Mouse (Mus musculus) CH12.LX (cell line): ENCODE results near the gene Lrrc8c. TPM values are rescaled to one million over a fixed set of nuclear protein-coding genes. Genes with fewer than 3 reads are reported as not detected.

Source experiments
- DNase-seq: peaks from one replicate; pipeline ENCODE4 v3.0.0-alpha.2; 2013; ENCODE audit errors: extremely low read depth
- H3K27ac ChIP-seq: 2 replicates; pipeline ENCODE4 v1.5.1; 2012; ENCODE audit warnings: low read depth, mild to moderate bottlenecking, control low read depth, moderate library complexity; ENCODE audit not compliant: insufficient read depth
- H3K27me3 ChIP-seq: replicated peaks from 2 replicates; pipeline ENCODE3; 2012; ENCODE audit warnings: inconsistent platforms
- H3K36me3 ChIP-seq, 2 experiments: replicated peaks in 1 of 2; 2 replicates each; pipeline versions ENCODE3 to v1.6.1; 2012; ENCODE audit warnings: inconsistent platforms in 1 of 2, low read length in 1 of 2, mild to moderate bottlenecking in 1 of 2, mixed read lengths in 1 of 2, moderate library complexity in 1 of 2; ENCODE audit not compliant: control insufficient read depth in 1 of 2, insufficient read depth in 1 of 2
- H3K4me1 ChIP-seq, 2 experiments: 2 replicates each; pipeline ENCODE4 v1.6.1; 2012; ENCODE audit warnings: inconsistent platforms in 1 of 2, moderate library complexity in 1 of 2; ENCODE audit not compliant: insufficient read depth in 2 of 2, control insufficient read depth in 1 of 2
- H3K4me2 ChIP-seq: 2 replicates; pipeline ENCODE4 v1.6.1; 2012; ENCODE audit warnings: low read depth, mild to moderate bottlenecking, control low read depth; ENCODE audit not compliant: poor library complexity, insufficient read depth, severe bottlenecking
- H3K4me3 ChIP-seq, 3 experiments: fragments of 150-350 bp in 1 of 3; sonication (generic) in 1 of 3; replicated peaks in 1 of 3; 2 replicates each; pipeline versions ENCODE3 to v1.5.1; 2011 to 2012; ENCODE audit warnings: low read depth in 2 of 3, low read length in 2 of 3, mild to moderate bottlenecking in 2 of 3, moderate library complexity in 2 of 3, control low read depth in 1 of 3, improper control_type of control experiment in 1 of 3, inconsistent platforms in 1 of 3, mixed read lengths in 1 of 3; ENCODE audit not compliant: poor library complexity in 1 of 3
- H3K79me2 ChIP-seq: replicated peaks from 2 replicates; pipeline ENCODE4 v1.6.1; 2012; ENCODE audit warnings: mild to moderate bottlenecking, moderate library complexity; ENCODE audit not compliant: control insufficient read depth, poor library complexity, insufficient read depth, severe bottlenecking; ENCODE audit errors: extremely low read depth
- H3K9ac ChIP-seq: 2 replicates; pipeline ENCODE4 v1.6.1; 2012; ENCODE audit warnings: low read depth, mild to moderate bottlenecking, control low read depth, moderate library complexity; ENCODE audit not compliant: insufficient read depth
- H3K9me3 ChIP-seq: replicated peaks from 2 replicates; pipeline ENCODE3; 2012; ENCODE audit warnings: low read length, inconsistent platforms, mixed read lengths
- BHLHE40 ChIP-seq: IDR thresholded peaks from 2 replicates; pipeline ENCODE4 v1.6.1; 2011; ENCODE audit warnings: mild to moderate bottlenecking, low read depth, low read length, improper control_type of control experiment
- CHD1 ChIP-seq: IDR thresholded peaks from 2 replicates; pipeline ENCODE4 v1.6.1; 2012; ENCODE audit warnings: low read depth, low read length, improper control_type of control experiment, inconsistent platforms
- CHD2 ChIP-seq: IDR thresholded peaks from 2 replicates; pipeline ENCODE4 v1.6.1; 2011; ENCODE audit warnings: low read length, improper control_type of control experiment
- CTCF ChIP-seq, 2 experiments: IDR thresholded peaks in 1 of 2; conservative IDR thresholded peaks in 1 of 2; 2 replicates each; pipeline ENCODE4 v1.5.1; 2011 to 2012; ENCODE audit warnings: low read depth in 2 of 2, low read length in 2 of 2, improper control_type of control experiment in 1 of 2, inconsistent platforms in 1 of 2, mild to moderate bottlenecking in 1 of 2, moderate library complexity in 1 of 2
- ELF1 ChIP-seq: IDR thresholded peaks from 2 replicates; pipeline ENCODE4 v1.6.1; 2014; ENCODE audit warnings: low read depth, mild to moderate bottlenecking, inconsistent platforms, low read length, improper control_type of control experiment
- EP300 ChIP-seq: IDR thresholded peaks from 2 replicates; pipeline ENCODE4 v1.6.1; 2011; ENCODE audit warnings: low read length, improper control_type of control experiment
- ETS1 ChIP-seq: conservative IDR thresholded peaks from 2 replicates; pipeline ENCODE4 v1.6.1; 2012; ENCODE audit warnings: low read depth, mild to moderate bottlenecking, inconsistent platforms, low read length, improper control_type of control experiment, moderate library complexity
- GABPA ChIP-seq: IDR thresholded peaks from 2 replicates; pipeline ENCODE4 v1.6.1; 2012; ENCODE audit warnings: low read depth, low read length, improper control_type of control experiment, inconsistent platforms; ENCODE audit not compliant: insufficient replicate concordance
- HCFC1 ChIP-seq: IDR thresholded peaks from 2 replicates; pipeline ENCODE4 v1.6.1; 2012; ENCODE audit warnings: low read depth, mild to moderate bottlenecking, inconsistent platforms, low read length, improper control_type of control experiment
- IRF4 ChIP-seq: IDR thresholded peaks from 2 replicates; pipeline ENCODE4 v1.6.1; 2014; ENCODE audit warnings: low read depth, mild to moderate bottlenecking, inconsistent platforms, low read length, improper control_type of control experiment
- JUND ChIP-seq: conservative IDR thresholded peaks from 2 replicates; pipeline ENCODE4 v1.6.1; 2011; ENCODE audit warnings: low read depth, low read length, improper control_type of control experiment
- KAT2A ChIP-seq: IDR thresholded peaks from 2 replicates; pipeline ENCODE4 v1.6.1; 2012; ENCODE audit warnings: low read length, improper control_type of control experiment, inconsistent platforms; ENCODE audit not compliant: insufficient replicate concordance
- MAFK ChIP-seq: IDR thresholded peaks from 2 replicates; pipeline ENCODE4 v1.6.1; 2011; ENCODE audit warnings: low read length, improper control_type of control experiment; ENCODE audit not compliant: insufficient replicate concordance
- MAX ChIP-seq: IDR thresholded peaks from 2 replicates; pipeline ENCODE4 v1.6.1; 2011; ENCODE audit warnings: low read length, improper control_type of control experiment
- MAZ ChIP-seq: IDR thresholded peaks from 2 replicates; pipeline ENCODE4 v1.6.1; 2012; ENCODE audit warnings: low read depth, mild to moderate bottlenecking, inconsistent platforms, low read length, improper control_type of control experiment, moderate library complexity
- MEF2A ChIP-seq: IDR thresholded peaks from 2 replicates; pipeline ENCODE4 v1.6.1; 2014; ENCODE audit warnings: low read depth, mild to moderate bottlenecking, inconsistent platforms, low read length, improper control_type of control experiment, borderline replicate concordance
- MXI1 ChIP-seq: IDR thresholded peaks from 2 replicates; pipeline ENCODE4 v1.6.1; 2011; ENCODE audit warnings: mild to moderate bottlenecking, low read depth, low read length, improper control_type of control experiment
- NELFE ChIP-seq: IDR thresholded peaks from 2 replicates; pipeline ENCODE4 v1.6.1; 2011; ENCODE audit warnings: low read depth, low read length, improper control_type of control experiment
- NRF1 ChIP-seq: IDR thresholded peaks from 2 replicates; pipeline ENCODE4 v1.6.1; 2014; ENCODE audit warnings: low read depth, mild to moderate bottlenecking, inconsistent platforms, low read length, improper control_type of control experiment, moderate library complexity
- POLR2A ChIP-seq: IDR thresholded peaks from 2 replicates; pipeline ENCODE4 v1.6.1; 2011; ENCODE audit warnings: low read depth, mild to moderate bottlenecking, improper control_type of control experiment, low read length
- POLR2AphosphoS2 ChIP-seq: IDR thresholded peaks from 2 replicates; pipeline ENCODE4 v1.6.1; 2011; ENCODE audit warnings: low read depth, low read length, improper control_type of control experiment
- RAD21 ChIP-seq: IDR thresholded peaks from 2 replicates; pipeline ENCODE4 v1.6.1; 2011; ENCODE audit warnings: low read depth, mild to moderate bottlenecking, low read length, improper control_type of control experiment, moderate library complexity
- RCOR1 ChIP-seq: conservative IDR thresholded peaks from 2 replicates; pipeline ENCODE4 v1.6.1; 2012; ENCODE audit warnings: low read depth, mild to moderate bottlenecking, inconsistent platforms, low read length, improper control_type of control experiment
- SIN3A ChIP-seq: IDR thresholded peaks from 2 replicates; pipeline ENCODE4 v1.6.1; 2012; ENCODE audit warnings: low read length, improper control_type of control experiment, inconsistent platforms
- TBP ChIP-seq: conservative IDR thresholded peaks from 2 replicates; pipeline ENCODE4 v1.6.1; 2011; ENCODE audit warnings: low read depth, low read length, improper control_type of control experiment
- TCF12 ChIP-seq: IDR thresholded peaks from 2 replicates; pipeline ENCODE4 v1.6.1; 2014; ENCODE audit warnings: low read depth, mild to moderate bottlenecking, inconsistent platforms, low read length, improper control_type of control experiment
- UBTF ChIP-seq: IDR thresholded peaks from 2 replicates; pipeline ENCODE4 v1.6.1; 2012; ENCODE audit warnings: low read depth, mild to moderate bottlenecking, inconsistent platforms, low read length, improper control_type of control experiment, moderate library complexity
- ZC3H11A ChIP-seq: IDR thresholded peaks from 2 replicates; pipeline ENCODE4 v1.6.1; 2012; ENCODE audit warnings: low read depth, mild to moderate bottlenecking, inconsistent platforms, low read length, improper control_type of control experiment
- ZKSCAN1 ChIP-seq: IDR thresholded peaks from 2 replicates; pipeline ENCODE4 v1.6.1; 2012; ENCODE audit warnings: low read depth, inconsistent platforms, low read length, improper control_type of control experiment, borderline replicate concordance
- ZMIZ1 ChIP-seq: IDR thresholded peaks from 2 replicates; pipeline ENCODE4 v1.6.1; 2012; ENCODE audit warnings: low read depth, mild to moderate bottlenecking, inconsistent platforms, low read length, improper control_type of control experiment
- ZNF384 ChIP-seq: IDR thresholded peaks from 2 replicates; pipeline ENCODE4 v1.6.1; 2012; ENCODE audit warnings: low read depth, low read length, improper control_type of control experiment, inconsistent platforms
- dilution Hi-C: fragments of 300-500 bp; cut with MboI; formaldehyde crosslinking; loops from 2 replicates; pipeline ENCODE4 v1.14.3; 2020; ENCODE audit warnings: low sequenced_read_pairs; ENCODE audit not compliant: extremely low pct_unique_long_range_greater_than_20kb, extremely low pct_ligation_motif_present
- in situ Hi-C: fragments of 300-500 bp; cut with MboI; formaldehyde crosslinking; loops from 3 replicates; pipeline ENCODE4 v1.14.3; 2019; ENCODE audit warnings: low sequenced_read_pairs, low pct_ligation_motif_present, low pct_unique_long_range_greater_than_20kb, mixed read lengths
- polyA plus RNA-seq: library from polyadenylated mRNA; unstranded; fragments of >175 nt; gene quantifications from 2 replicates; pipeline ENCODE4 v1.2.1, GENCODE M21; 2012; ENCODE audit warnings: low read depth; ENCODE audit not compliant: insufficient read length
- total RNA-seq, 2 experiments: library from RNA; depleted of rRNA; stranded (reverse); fragments of 300-350 nt in 1 of 2; fragments of >200 nt in 1 of 2; gene quantifications; 2 replicates each; pipeline ENCODE4 v1.2.3; 2012 to 2014

Gene Lrrc8c
- total and polyA plus RNA-seq, 3 experiments, result 3.3 to 10.3 (median 5.9) TPM

DNA sequence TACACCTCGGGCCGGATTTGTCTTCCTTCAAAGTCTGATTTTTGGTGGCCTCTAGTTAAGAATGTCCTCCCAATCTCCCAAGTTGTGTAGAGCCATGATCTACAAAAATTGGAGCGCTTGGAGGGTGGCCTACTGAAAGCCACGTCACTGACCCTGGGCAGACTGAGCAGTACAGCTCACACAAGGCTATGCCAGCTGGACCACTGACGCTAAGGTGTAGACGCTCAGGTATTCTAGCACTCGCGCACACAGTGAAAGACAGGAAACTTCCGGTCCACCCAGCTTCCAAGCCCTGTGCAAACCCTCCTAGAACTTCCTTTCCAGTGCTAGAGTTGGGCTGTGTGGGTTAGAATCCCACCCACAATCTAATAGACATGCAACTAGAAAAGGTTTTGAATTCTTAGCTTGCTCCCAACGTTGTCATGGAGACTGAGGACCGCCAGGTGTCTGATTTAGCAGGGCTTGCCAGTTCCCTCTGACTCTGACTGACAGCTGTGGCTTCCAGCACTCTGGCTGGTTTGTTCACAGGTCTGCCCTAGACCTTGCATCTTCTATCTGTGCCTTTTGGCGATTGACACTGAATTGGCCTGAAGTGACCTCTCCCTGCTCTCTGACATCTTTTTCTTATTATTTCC, 136.0 kb downstream of the Lrrc8c start:
- H3K36me3 ChIP-seq, result peaks cover 6 to 46% of the 10 kb centered on the region in 2 experiments
- no peak for DNase-seq
- TF ChIP-seq IRF4, result no peak
- TF ChIP-seq EP300, result no peak
- no peak for TF ChIP-seq KAT2A
- TF ChIP-seq ZKSCAN1, result no peak
- no peak for TF ChIP-seq MEF2A
- no peak for TF ChIP-seq CHD2
- no peak for TF ChIP-seq RCOR1
- no peak for TF ChIP-seq ZNF384
- no peak for TF ChIP-seq MAX
- TF ChIP-seq MAFK, result no peak
- no peak for TF ChIP-seq ZMIZ1
- no peak overlapping the region for H3K27ac ChIP-seq
- no peaks in the 10 kb centered on the region for H3K9me3 ChIP-seq
- peaks cover 6 to 36% of the 10 kb centered on the region in 2 experiments for H3K4me1 ChIP-seq
- H3K4me3 ChIP-seq, result no peak overlapping the region
- H3K4me2 ChIP-seq, result no peak overlapping the region
- no peaks in the 10 kb centered on the region for H3K27me3 ChIP-seq
- H3K9ac ChIP-seq, result no peak overlapping the region
- in situ Hi-C loops (no loop called here), dilution Hi-C loops (no loop called here)
- H3K79me2 ChIP-seq, result no peaks in the 10 kb centered on the region

DNA sequence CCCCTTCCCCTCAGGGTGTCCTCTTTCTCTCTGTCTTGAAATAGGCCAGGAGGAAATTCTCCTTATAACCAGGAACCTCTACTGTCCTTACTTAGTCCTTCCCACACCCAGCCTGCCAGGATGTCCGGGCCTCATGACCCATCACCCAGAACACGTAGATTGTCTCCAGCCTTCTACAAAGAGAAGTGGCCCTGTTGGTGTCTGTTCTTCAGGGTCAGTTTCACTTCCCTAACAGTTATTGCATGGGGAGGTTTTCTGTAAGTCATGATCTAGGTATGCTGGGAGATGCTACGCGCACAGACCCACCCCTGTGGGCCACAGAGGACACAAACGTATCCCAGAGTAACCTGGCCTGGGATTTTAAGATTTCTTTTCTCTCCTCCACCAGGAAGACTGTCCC, 142.7 kb downstream of the Lrrc8c start:
- peak; percentile 81 for DNase-seq
- dilution Hi-C loops, result no loop called here
- Histone ChIP-seq H3K27me3 (no peaks in the 10 kb centered on the region), H3K9ac (no peak overlapping the region), H3K4me3 (peak overlapping the region in 1 of 3 experiments; percentile 17), H3K4me1 (peaks cover 5 to 30% of the 10 kb centered on the region in 2 experiments; a peak in 3 of 4 replicates), H3K9me3 (no peaks in the 10 kb centered on the region), H3K36me3 (peaks cover 6 to 31% of the 10 kb centered on the region in 2 experiments), H3K4me2 (peak overlapping the region; percentile 72), H3K27ac (peak overlapping the region; percentile 22; the same call in 1 of the 2 replicates), H3K79me2 (no peaks in the 10 kb centered on the region)
- in situ Hi-C loops, result no loop called here
- TF ChIP-seq UBTF, result no peak
- no peak for TF ChIP-seq ZKSCAN1
- no peak for TF ChIP-seq HCFC1
- TF ChIP-seq GABPA, result no peak
- TF ChIP-seq POLR2AphosphoS2, result no peak
- peak; percentile 54; the same call in 1 of the 2 replicates for TF ChIP-seq ELF1
- TF ChIP-seq SIN3A, result no peak
- 0 out of 2 replicates have a peak, but pooled peaks have one; percentile 41 for TF ChIP-seq ETS1
- no peak for TF ChIP-seq TBP
- no peak for TF ChIP-seq NELFE
- no peak for TF ChIP-seq CHD1
- TF ChIP-seq ZC3H11A, result no peak
- no peak; the same call in 1 of the 2 replicates for TF ChIP-seq CHD2
- TF ChIP-seq BHLHE40, result no peak
- TF ChIP-seq ZNF384, result no peak
- TF ChIP-seq IRF4, result peak; percentile 97
- TF ChIP-seq RCOR1, result no peak
- TF ChIP-seq KAT2A, result no peak
- TF ChIP-seq CTCF (conservative IDR thresholded peaks at IDR 0.05 in 1 of 2, IDR thresholded peaks at IDR 0.05 in 1 of 2; ENCODE audit: low read depth in 2 of 2, low read length in 2 of 2), result no peak
- TF ChIP-seq MAZ, result no peak
- no peak for TF ChIP-seq MXI1
- TF ChIP-seq MEF2A, result peak; percentile 27; the same call in 1 of the 2 replicates
- peak; percentile 36; the same call in 1 of the 2 replicates for TF ChIP-seq TCF12
- peak; percentile 45; the same call in 1 of the 2 replicates for TF ChIP-seq POLR2A
- TF ChIP-seq RAD21, result no peak; the same call in 1 of the 2 replicates
- TF ChIP-seq NRF1, result no peak
- TF ChIP-seq ZMIZ1, result no peak
- TF ChIP-seq MAFK, result no peak
- no peak for TF ChIP-seq JUND
